Mouse (Mus musculus) left cerebral cortex, adult 18-20 months (tissue): ENCODE results near the gene Eci3. TPM values are rescaled to one million over a fixed set of nuclear protein-coding genes. Genes with fewer than 3 reads are reported as not detected.

Experiments used
- DNase-seq, 2 experiments: peaks; one replicate each; pipeline ENCODE4 v3.0.0; 2021 to 2022; ENCODE audit warnings: low spot score in 2 of 2, mixed read lengths in 1 of 2
- total RNA-seq, 2 experiments: library from RNA; stranded (reverse); gene quantifications; 2 replicates each; pipeline ENCODE4 v1.2.3; 2021

The Eci3 gene
- total RNA-seq, 2 experiments from 2014 or later: 0.63 to 1.00 TPM

GRCm38 (mm10) chr13:34934931-34935644 lies 28.5 kb downstream of the Eci3 start:
- no peak for DNase-seq

GRCm38 (mm10) chr13:34924210-34924609 lies 39.4 kb downstream of the Eci3 start, which contains the start of the genes Fam217a and 4933417A18Rik:
Gene Fam217a (minus strand): TSS chr13:34924310.
Gene 4933417A18Rik (plus strand): TSS chr13:34924409.
- no peak for DNase-seq

DNA sequence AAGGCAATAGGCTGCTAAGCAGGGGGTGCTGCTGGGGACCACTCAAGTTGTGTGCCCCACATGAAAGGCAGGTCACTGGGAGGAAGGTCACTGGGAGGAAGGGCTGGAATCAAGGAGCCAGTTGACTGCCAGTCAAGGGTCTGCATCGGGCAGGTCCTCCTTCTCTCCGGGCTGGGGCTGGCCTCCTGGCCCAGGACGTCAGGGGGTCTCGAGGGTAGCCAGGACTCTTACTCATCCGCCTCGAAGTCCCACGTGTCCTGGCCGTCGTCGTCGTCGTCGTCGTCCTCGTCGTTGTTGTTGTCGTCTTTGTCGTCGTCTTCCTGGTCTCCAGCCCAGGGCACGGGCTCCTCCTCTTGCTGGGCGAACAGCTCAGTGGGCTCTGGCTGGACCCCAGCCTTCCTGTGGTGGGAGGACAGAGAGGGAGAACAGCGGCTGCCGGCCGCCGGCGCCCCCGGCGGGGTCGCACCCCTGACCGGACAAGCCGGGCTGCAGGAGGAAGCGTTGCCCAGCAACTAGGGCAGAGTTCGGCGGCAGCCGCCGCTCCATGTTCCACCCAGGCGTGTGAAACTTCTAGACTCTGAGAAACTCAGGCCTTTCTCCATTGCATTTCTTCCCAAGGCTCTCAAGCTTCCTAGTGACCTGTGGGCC lies 47.0 kb downstream of the Eci3 start:
- no peak for DNase-seq

GRCm38 (mm10) chr13:34914614-34915013 lies 49.0 kb downstream of the Eci3 start:
- no peak for DNase-seq

Other genes starting within 250 kb of the Eci3 start
- gene Fam50b, start 229.0 kb downstream of the Eci3 start, total RNA-seq: not detected
- 10 to 100 TPM; 81.7 to 83.0 TPM for gene Prpf4b, start 88.5 kb downstream of the Eci3 start, total RNA-seq
- 1 to 10 TPM; 1.1 to 1.4 TPM for gene Fam217a, start 39.5 kb downstream of the Eci3 start, total RNA-seq
- gene 4933417A18Rik, start 39.4 kb downstream of the Eci3 start, total RNA-seq: not detected
- gene Eci2, start 63.3 kb upstream of the Eci3 start, total RNA-seq: 10 to 100 TPM; 46.7 to 46.9 TPM